Mouse (Mus musculus) duodenum, adult 2 months (tissue): Measurements from ENCODE around the gene Cops9. TPM values are rescaled to one million over a fixed set of nuclear protein-coding genes. Genes with fewer than 3 reads are reported as not detected.

ENCODE experiments used
- polyA plus RNA-seq: library from polyadenylated mRNA; depleted of rRNA; stranded (reverse); fragments of >200 nt; gene quantifications from 2 replicates; pipeline ENCODE4 v1.2.3, GENCODE M21; 2012; ENCODE audit warnings: low replicate concordance; rRNA removed

The Cops9 gene
- polyA plus RNA-seq: 43.6 and 66.3 TPM in 2 replicates

DNA sequence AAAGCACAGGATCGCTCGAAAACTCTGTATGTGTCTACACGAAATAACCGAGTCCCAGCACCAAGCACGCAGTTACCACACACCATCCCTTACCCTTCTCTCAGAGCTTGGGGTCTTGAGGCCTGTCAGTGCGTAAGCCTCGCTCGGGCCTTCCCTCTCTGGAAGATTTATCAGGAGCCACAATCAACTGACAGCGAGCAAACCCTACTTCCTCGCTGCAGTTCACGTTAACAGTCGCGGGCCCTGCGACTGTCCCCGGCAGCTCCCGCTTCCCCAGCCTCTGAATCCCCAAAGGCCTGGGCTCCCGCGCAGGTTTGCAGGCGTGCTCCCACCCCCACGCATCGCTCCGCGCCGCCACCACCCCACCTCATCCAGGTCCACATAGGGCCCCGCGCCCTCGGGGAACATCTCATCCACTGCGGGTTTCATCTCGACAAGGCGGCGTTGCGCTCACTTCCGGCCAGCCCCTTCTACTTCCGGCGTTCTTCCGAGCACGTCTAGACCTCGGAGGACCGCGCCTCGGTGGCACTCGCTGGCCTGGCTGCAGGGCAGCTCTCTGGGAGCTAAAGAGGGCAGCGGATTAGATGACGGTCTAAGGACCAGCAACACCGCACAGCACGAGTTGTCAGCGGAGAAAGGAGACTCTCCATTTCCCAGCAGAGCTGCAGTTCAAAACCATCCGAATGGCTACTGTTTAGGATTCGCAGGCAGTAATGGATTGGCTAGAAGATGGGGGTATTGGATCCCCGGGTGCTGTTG is at the start of gene Cops9:
Gene Cops9, minus strand, starts transcription at position 472 of the 759 bp plus-strand sequence.

GRCm38 (mm10) chr1:92648673-92649072 is 6.9 kb upstream of the Cops9 start, which contains the start of gene Otos:
Otos (minus strand) TSS chr1:92648841.

DNA sequence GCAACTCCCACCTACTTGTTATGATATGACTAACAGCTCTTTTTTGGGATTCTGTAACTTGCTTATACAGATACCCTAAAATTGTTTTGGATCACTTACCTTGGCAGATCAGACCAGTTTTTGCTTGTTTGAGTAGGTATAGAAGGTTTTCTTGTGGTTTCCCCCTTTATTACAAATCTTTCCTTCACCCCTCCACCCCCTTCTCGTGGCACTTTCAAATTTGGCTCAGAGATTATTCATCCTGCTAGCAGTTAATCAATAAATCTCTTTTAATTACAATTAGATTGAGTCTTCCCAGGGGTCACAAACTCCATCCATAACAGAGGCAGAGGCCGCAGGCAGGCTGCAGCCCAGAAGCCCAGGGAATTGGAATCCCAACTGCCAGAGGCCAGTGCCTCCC is 24.3 kb downstream of the Cops9 start, which contains the start of gene Olfr12:
Gene Olfr12, plus strand, starts transcription at position 301 of the 400 bp plus-strand sequence.

DNA sequence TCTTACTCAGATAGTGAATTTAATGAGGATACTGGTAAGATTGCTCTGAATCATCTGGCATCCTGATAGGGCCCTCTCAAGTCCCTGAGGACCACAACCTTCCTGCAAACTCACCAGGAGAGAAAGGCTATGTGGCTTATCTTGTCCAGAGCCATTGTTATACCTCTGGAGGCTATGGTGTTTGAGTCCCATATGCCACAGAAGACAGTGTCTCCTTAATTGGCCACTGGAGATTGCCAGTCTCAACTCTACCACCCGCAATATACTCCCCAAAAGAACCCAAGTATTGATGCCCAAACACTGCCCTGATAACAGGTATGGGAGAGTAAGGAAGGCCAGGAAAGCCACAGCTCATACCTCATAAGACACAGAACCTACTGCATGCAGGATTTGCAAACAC is 36.3 kb downstream of the Cops9 start, which contains the start of gene Olfr1410:
Gene Olfr1410, plus strand, starts transcription at position 301 of the 400 bp plus-strand sequence.

GRCm38 (mm10) chr1:92594111-92594510 is 47.7 kb downstream of the Cops9 start, which contains the start of gene Olfr1411:
Olfr1411 (plus strand) TSS chr1:92594411.

Other genes with a start within 250 kb of the Cops9 start
- gene Ndufa10, start 168.1 kb downstream of the Cops9 start, polyA plus RNA-seq: 79.4 and 85.8 TPM in 2 replicates
- not detected in 2 replicates for gene Olfr1416, start 156.9 kb downstream of the Cops9 start, polyA plus RNA-seq
- not detected in 2 replicates for gene Olfr1415, start 145.9 kb downstream of the Cops9 start, polyA plus RNA-seq
- gene Olfr1414, start 123.3 kb downstream of the Cops9 start, polyA plus RNA-seq: not detected in 2 replicates
- gene Olfr1413, start 70.7 kb downstream of the Cops9 start, polyA plus RNA-seq: not detected in 2 replicates
- not detected in 2 replicates for gene Olfr1412, start 56.2 kb downstream of the Cops9 start, polyA plus RNA-seq
- gene Olfr1411, start 47.6 kb downstream of the Cops9 start, polyA plus RNA-seq: not detected in 2 replicates
- gene Olfr1410, start 36.2 kb downstream of the Cops9 start, polyA plus RNA-seq: not detected in 2 replicates
- gene Olfr12, start 24.2 kb downstream of the Cops9 start, polyA plus RNA-seq: not detected in 2 replicates
- gene Otos, start 6.9 kb upstream of the Cops9 start, polyA plus RNA-seq: 0.13 and 0.23 TPM in 2 replicates
- 6.4 and 7.5 TPM in 2 replicates for gene Gpc1, start 189.7 kb upstream of the Cops9 start, polyA plus RNA-seq